Mouse (Mus musculus) embryonic stem cell, embryonic (primary cell): ENCODE data around the gene Ddx39b.

Experiments used
- CTCF ChIA-PET, 4 experiments: fragments of 300-600 bp in 2 of 4; fragments of 350-600 bp in 2 of 4; sonication (Branson Sonifier 250); formaldehyde crosslinking; loops; one replicate each; lab custom pipeline; 2022; ENCODE audit warnings: inconsistent platforms in 2 of 4; lab: Charles Lee
- POLR2A ChIA-PET, 4 experiments: fragments of 300-600 bp in 2 of 4; fragments of 350-600 bp in 2 of 4; sonication (Branson Sonifier 250); formaldehyde crosslinking; loops; one replicate each; lab custom pipeline; 2022; ENCODE audit warnings: antibody characterized with exemption in 4 of 4, inconsistent platforms in 1 of 4; lab: Charles Lee

The Ddx39b gene

DNA sequence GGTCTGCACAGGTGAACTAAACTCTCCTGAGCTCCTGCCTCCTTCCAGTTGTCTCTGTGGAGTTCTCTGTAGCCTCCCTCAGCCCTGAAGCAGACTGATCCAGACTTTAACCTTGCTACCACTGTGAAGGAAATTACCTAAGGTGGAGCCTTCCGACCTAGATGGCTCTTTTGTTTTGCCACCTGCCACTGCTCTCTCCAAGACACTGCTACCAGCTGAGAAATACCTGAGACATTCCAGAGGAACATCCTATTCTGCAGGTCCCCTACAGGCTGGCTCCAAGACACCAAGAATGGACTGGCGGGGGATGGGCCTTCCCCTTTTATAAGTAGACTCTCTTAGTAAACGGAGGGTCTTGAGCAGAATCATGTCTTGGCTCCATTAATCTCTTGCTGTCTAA lies 38.7 kb downstream of the Ddx39b start:
- CTCF ChIA-PET, result interaction anchor here in 3 of 4 experiments (0.9 to 1.2 kb wide), 4 partner anchors 22 to 194 kb away, joined by 3 to 4 read pairs (median 3); no protein-coding TSS in a partner anchor

DNA sequence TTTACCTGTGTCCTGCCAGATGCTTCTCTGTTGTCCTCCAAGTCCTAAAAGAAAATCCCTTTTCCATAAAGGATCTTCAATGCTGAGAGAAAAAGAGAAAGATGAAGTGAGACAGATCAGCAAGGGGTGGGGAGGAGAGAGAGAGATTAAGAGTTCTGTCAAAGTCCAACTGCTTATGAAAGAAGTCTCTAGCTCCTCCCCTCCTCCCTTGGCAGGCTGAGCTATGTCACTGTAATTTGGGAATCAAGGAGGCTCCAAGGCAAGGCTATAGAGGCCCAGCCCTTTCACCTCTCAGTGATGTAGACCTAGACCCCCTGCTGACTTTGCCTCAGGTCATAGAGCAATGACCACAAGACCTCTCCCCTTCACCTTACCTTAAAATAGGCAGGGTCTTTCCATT lies 43.9 kb downstream of the Ddx39b start:
- ChIA-PET CTCF (interaction anchor here in 2 of 4 experiments (1.0 to 2.4 kb wide), 4 partner anchors 11 to 16 kb away, joined by 5 to 10 read pairs (median 8); no protein-coding TSS in a partner anchor), POLR2A (interaction anchor here in 1 of 4 experiments (0.6 kb wide), 1 partner anchor 11 kb away, joined by 3 read pairs; no protein-coding TSS in a partner anchor)

More for the DNA sequence above, 38.7 kb downstream of the Ddx39b start:
- POLR2A ChIA-PET, result interaction anchor here in 2 of 4 experiments (0.7 to 2.0 kb wide), 5 partner anchors 10 to 40 kb away, joined by 3 to 7 read pairs (median 3); no protein-coding TSS in a partner anchor

DNA sequence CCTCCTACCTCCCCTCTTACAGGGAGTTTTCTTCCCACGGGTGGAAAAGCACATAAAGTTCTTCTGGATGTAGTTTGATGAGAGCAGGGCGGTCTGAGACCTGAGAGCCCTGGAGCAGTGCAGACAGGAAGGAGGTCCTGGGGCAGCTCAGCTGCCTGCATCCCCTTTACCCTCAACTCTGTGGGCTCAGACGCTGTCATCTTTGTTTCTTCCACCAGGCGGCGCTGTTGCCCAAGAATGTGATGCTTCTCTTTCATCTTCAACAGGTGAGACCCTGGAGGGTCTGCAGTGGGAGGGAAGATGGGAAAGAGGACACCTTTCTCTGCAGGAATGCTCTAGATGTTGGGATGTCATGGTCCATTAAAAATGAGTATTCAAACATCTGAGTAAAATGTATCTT lies 54.2 kb downstream of the Ddx39b start:
- CTCF ChIA-PET, result interaction anchor here (0.6 to 1.8 kb wide), 25 partner anchors 8 to 1323 kb away, joined by 3 to 14 read pairs (median 3); partner anchors contain the start of gene H2-K1 (in 1 of the 4)
- POLR2A ChIA-PET, result interaction anchor here in 2 of 4 experiments (0.6 to 0.8 kb wide), 2 partner anchors 26 to 1293 kb away, joined by 3 read pairs; no protein-coding TSS in a partner anchor

DNA sequence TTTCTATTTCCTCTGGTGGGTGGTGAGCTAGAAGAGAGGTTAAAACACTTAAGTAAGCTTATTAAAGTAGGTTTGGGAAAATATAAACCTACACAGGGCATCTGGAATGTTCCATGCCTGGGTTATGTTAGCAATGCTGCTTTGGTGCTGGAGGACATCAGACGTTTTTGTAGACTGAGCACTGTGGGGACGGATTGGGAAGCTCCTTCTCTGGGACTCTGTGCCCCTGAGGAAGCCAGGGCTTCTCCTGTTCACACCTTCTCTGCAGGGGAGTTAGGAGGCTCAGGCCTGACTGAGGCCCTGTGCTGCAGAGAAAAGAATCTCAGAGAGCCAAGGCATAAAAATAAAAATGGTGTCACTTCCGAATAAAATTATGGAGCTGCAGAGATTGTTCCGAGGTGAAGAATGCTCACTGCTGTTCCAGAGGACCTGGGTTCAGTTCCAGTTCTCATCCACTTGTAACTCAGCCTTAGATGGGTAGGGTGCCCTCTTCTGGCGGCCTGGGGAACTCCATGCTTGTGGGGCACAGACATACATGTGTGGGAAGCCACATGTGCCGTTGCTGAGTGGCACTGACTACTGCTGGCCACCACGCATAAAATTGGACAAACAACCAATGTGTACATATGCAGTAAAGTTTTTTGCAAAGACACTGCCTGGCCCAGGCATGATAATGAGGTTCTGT lies 58.9 kb downstream of the Ddx39b start:
- CTCF ChIA-PET, result interaction anchor here in 3 of 4 experiments (0.6 to 1.8 kb wide), 9 partner anchors 16 to 1788 kb away, joined by 3 to 28 read pairs (median 5); no protein-coding TSS in a partner anchor
- POLR2A ChIA-PET, result interaction anchor here in 2 of 4 experiments (0.6 to 0.7 kb wide), 2 partner anchors 1331 kb away, joined by 6 to 12 read pairs; no protein-coding TSS in a partner anchor

DNA sequence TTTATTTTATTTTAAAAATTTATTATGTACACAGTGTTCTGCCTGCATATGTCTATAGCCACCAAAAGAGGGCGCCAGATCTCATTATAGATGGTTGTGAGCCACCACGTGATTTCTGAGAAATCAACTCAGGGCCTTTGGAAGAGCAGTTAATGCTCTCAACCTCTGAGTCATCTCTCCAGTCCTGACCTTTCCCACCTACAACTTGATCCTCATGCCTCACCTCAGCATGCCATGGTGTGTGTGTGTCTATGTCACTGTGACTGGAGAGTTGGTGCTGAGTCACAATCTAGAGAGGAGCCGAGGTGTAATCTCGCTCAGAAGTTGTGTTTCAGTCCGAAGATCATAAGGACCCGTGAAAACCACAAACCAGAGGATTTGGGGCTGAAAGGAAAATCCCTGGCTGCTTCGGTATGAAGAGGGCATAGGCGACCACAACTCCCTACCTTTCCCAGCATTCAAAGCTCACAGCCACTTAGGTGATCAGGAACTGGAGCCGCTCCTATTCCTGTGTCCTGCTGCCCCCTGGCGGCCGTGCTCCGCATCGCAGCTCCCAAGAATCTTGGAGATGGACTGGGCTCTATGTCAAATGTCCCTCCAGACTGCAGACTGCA lies 60.2 kb downstream of the Ddx39b start:
- ChIA-PET CTCF (interaction anchor here (0.5 to 4.3 kb wide), 66 partner anchors 9 to 1542 kb away, joined by 3 to 70 read pairs (median 4); partner anchors contain the start of genes Agpat1 (in 1 of the 4), Ddx39b (in 1 of the 4), H2-Q2 (in 1 of the 4) and Rnf5 (in 1 of the 4)), POLR2A (interaction anchor here in 3 of 4 experiments (1.0 to 1.1 kb wide), 5 partner anchors 47 to 133 kb away, joined by 3 to 5 read pairs (median 4); partner anchors contain the start of gene Ddx39b (in 1 of the 3))

DNA sequence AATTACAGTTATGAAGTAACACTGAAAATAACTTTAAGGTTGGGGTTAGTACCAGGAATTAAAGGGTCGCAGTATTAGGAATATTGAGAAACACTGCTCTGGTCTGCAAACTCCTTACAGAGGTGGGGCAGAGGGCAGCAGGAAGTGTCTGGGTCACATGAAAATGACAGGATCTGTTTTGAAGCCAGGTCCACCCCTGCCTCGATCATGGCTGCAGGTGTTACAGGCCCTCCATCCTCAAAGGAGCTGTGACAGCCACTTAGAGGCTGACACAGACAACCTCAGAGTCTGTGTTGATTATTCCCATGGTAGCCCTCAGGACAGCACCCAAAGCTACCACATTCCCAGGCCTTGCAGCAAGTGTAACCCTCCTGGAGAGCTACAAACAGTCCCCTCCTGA lies 61.7 kb downstream of the Ddx39b start:
- POLR2A ChIA-PET, result interaction anchor here in 1 of 4 experiments (1.4 kb wide), 1 partner anchor 1337 kb away, joined by 8 read pairs; no protein-coding TSS in a partner anchor
- CTCF ChIA-PET, result interaction anchor here in 3 of 4 experiments (0.7 to 4.3 kb wide), 11 partner anchors 8 to 1342 kb away, joined by 3 to 70 read pairs (median 5); no protein-coding TSS in a partner anchor
